Mouse (Mus musculus): Measurements from ENCODE around the gene Gm3278. TPM values are rescaled to one million over a fixed set of nuclear protein-coding genes. Genes with fewer than 3 reads are reported as not detected.
"Not testable (repeated sequence)": the region's sequence is repeated elsewhere in the genome, so short reads cannot be mapped to it uniquely, and the experiment has no call there.

Gm3278 gene
- total RNA-seq (2021): not detected
- long read RNA-seq, experiment 1: 0 reads
- long read RNA-seq, experiment 2: 0 reads

DNA sequence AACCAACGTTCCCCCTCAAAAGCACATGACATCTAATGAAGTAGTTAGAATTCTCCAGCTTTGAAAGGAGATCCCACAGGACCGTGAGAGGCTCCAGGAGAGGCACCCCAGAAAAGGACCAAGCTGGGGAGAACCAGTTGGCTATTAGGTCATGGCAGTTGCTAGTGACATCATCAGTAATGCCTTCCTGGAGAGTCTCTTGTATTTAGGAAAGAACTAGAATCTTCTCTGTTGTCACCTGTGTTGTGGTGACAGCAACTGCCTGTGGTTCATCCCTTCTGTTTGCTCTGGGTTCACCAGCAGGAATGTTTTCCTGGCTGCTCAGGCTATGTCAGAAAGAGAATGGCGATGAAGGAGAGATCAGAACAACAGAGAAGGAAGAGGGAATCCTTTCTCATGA is at the start of gene Gm3278:
TSS of gene Gm3278 (plus strand) at position 301 of the 400 bp plus-strand sequence.
- DNase-seq; intact Hi-C loops (cut with DNase I): not testable (repeated sequence)

GRCm38 (mm10) chr14:4855299-4855980 is 36.8 kb upstream of the Gm3278 start, which contains the start of gene Gm3264:
Gene Gm3264 (plus strand): TSS chr14:4855576.
- DNase-seq: peak; percentile 14 to 23
- intact Hi-C loops (cut with DNase I): not testable (repeated sequence)

Other genes with a start within 250 kb of the Gm3278 start
- gene Gm3239, start 228.2 kb upstream of the Gm3278 start, total RNA-seq (2021): not detected
- not detected for gene Gm7876, start 183.2 kb upstream of the Gm3278 start, total RNA-seq (2021)
- gene Gm3252, start 165.6 kb upstream of the Gm3278 start, total RNA-seq (2021): under 1 TPM in 1 of 2 experiments, not detected in 1; 0.22 TPM
- not detected for gene Gm9602, start 116.1 kb upstream of the Gm3278 start, total RNA-seq (2021)
- not detected for gene Gm3269, start 54.3 kb upstream of the Gm3278 start, total RNA-seq (2021)
- 1 to 10 TPM; 1.9 to 2.2 TPM for gene Gm3264, start 36.8 kb upstream of the Gm3278 start, total RNA-seq (2021)
- gene Gm8297, start 91.5 kb downstream of the Gm3278 start, total RNA-seq (2021): not detected
- gene Gm3298, start 123.5 kb downstream of the Gm3278 start, total RNA-seq (2021): not detected
- gene 4930555G01Rik, start 158.2 kb downstream of the Gm3278 start, total RNA-seq (2021): not detected
- gene Gm8281, start 178.6 kb downstream of the Gm3278 start, total RNA-seq (2021): not detected
- gene Gm8279, start 239.1 kb downstream of the Gm3278 start, total RNA-seq (2021): not detected

All from heart, postnatal 14 days (tissue).